Mouse (Mus musculus): ENCODE data around the gene Oas3. TPM values are rescaled to one million over a fixed set of nuclear protein-coding genes. Genes with fewer than 3 reads are reported as not detected.

Oas3 gene
- polyA plus RNA-seq, 1 experiment from 2014 or later, result not detected

- Histone ChIP-seq H3K27ac (ENCODE audit: low read length) (no peak overlapping the region), H3K9ac (replicated peaks; ENCODE audit: low read depth, low read length) (no peak overlapping the region), H3K9me3 (ENCODE audit: control insufficient read depth, low read depth, low read length) (no peaks in the 10 kb centered on the region), H3K36me3 (ENCODE audit: control insufficient read depth, insufficient read depth, low read length) (no peaks in the 10 kb centered on the region), H3K4me2 (replicated peaks; ENCODE audit: low read depth, low read length) (0 out of 2 replicates have a peak overlapping the region, but pooled peaks have one; percentile 12), H3K4me1 (ENCODE audit: control insufficient read depth, insufficient read depth, low read length) (0 out of 2 replicates have a peak, but pooled peaks cover 8% of the 10 kb centered on the region), H3K27me3 (ENCODE audit: control insufficient read depth, insufficient read depth, low read length) (0 out of 2 replicates have a peak, but pooled peaks cover 4% of the 10 kb centered on the region), H3K4me3 (ENCODE audit: low read depth, low read length) (no peak overlapping the region)
- ATAC-seq (ENCODE audit: insufficient number of reproducible peaks, insufficient read depth, low FRiP score, low read depth), result no peak
- 48% methylated on average over 13 of the region's 13 CpGs for WGBS
Measured at GRCm38 (mm10) chr5:120706976-120707375, 70.5 kb downstream of the Oas3 start.

- Histone ChIP-seq H3K9me3 (ENCODE audit: control insufficient read depth, low read depth, low read length) (no peaks in the 10 kb centered on the region), H3K4me1 (ENCODE audit: control insufficient read depth, insufficient read depth, low read length) (0 out of 2 replicates have a peak, but pooled peaks cover 8% of the 10 kb centered on the region), H3K9ac (replicated peaks; ENCODE audit: low read depth, low read length) (no peak overlapping the region), H3K27ac (ENCODE audit: low read length) (no peak overlapping the region), H3K36me3 (ENCODE audit: control insufficient read depth, insufficient read depth, low read length) (no peaks in the 10 kb centered on the region), H3K4me3 (ENCODE audit: low read depth, low read length) (no peak overlapping the region), H3K4me2 (replicated peaks; ENCODE audit: low read depth, low read length) (0 out of 2 replicates have a peak overlapping the region, but pooled peaks have one; percentile 12), H3K27me3 (ENCODE audit: control insufficient read depth, insufficient read depth, low read length) (0 out of 2 replicates have a peak, but pooled peaks cover 4% of the 10 kb centered on the region)
- no peak for ATAC-seq (ENCODE audit: insufficient number of reproducible peaks, insufficient read depth, low FRiP score, low read depth)
- 7% methylated on average over 16 of the region's 16 CpGs for WGBS
Measured at GRCm38 (mm10) chr5:120706541-120706940, 70.9 kb downstream of the Oas3 start.

GRCm38 (mm10) chr5:120704421-120704820, 73.0 kb downstream of the Oas3 start:
- 56% methylated on average over 6 of the region's 6 CpGs for WGBS
- no peaks in the 10 kb centered on the region for H3K36me3 ChIP-seq (ENCODE audit: control insufficient read depth, insufficient read depth, low read length)

GRCm38 (mm10) chr5:120703660-120704059, 73.8 kb downstream of the Oas3 start:
- ATAC-seq (ENCODE audit: insufficient number of reproducible peaks, insufficient read depth, low FRiP score, low read depth), result no peak
- no peak overlapping the region for H3K9ac ChIP-seq (replicated peaks; ENCODE audit: low read depth, low read length)
- H3K4me1 ChIP-seq (ENCODE audit: control insufficient read depth, insufficient read depth, low read length), result 0 out of 2 replicates have a peak, but pooled peaks cover 5% of the 10 kb centered on the region
- WGBS, result 78% methylated on average over 3 of the region's 3 CpGs
- no peaks in the 10 kb centered on the region for H3K27me3 ChIP-seq (ENCODE audit: control insufficient read depth, insufficient read depth, low read length)
- no peaks in the 10 kb centered on the region for H3K9me3 ChIP-seq (ENCODE audit: control insufficient read depth, low read depth, low read length)
- no peak overlapping the region for H3K4me3 ChIP-seq (ENCODE audit: low read depth, low read length)
- no peaks in the 10 kb centered on the region for H3K36me3 ChIP-seq (ENCODE audit: control insufficient read depth, insufficient read depth, low read length)
- no peak overlapping the region for H3K4me2 ChIP-seq (replicated peaks; ENCODE audit: low read depth, low read length)
- H3K27ac ChIP-seq (ENCODE audit: low read length), result no peak overlapping the region

More at GRCm38 (mm10) chr5:120704421-120704820, 73.0 kb downstream of the Oas3 start:
- H3K9me3 ChIP-seq (ENCODE audit: control insufficient read depth, low read depth, low read length), result no peaks in the 10 kb centered on the region
- ATAC-seq (ENCODE audit: insufficient number of reproducible peaks, insufficient read depth, low FRiP score, low read depth), result no peak
- no peak overlapping the region for H3K27ac ChIP-seq (ENCODE audit: low read length)
- H3K4me2 ChIP-seq (replicated peaks; ENCODE audit: low read depth, low read length), result no peak overlapping the region
- no peak overlapping the region for H3K9ac ChIP-seq (replicated peaks; ENCODE audit: low read depth, low read length)
- no peaks in the 10 kb centered on the region for H3K27me3 ChIP-seq (ENCODE audit: control insufficient read depth, insufficient read depth, low read length)
- H3K4me3 ChIP-seq (ENCODE audit: low read depth, low read length), result no peak overlapping the region
- 0 out of 2 replicates have a peak, but pooled peaks cover 5% of the 10 kb centered on the region for H3K4me1 ChIP-seq (ENCODE audit: control insufficient read depth, insufficient read depth, low read length)

Other genes with a start within 250 kb of the Oas3 start
- gene Tpcn1, start 189.0 kb downstream of the Oas3 start, polyA plus RNA-seq (2014; fragmentation: Nextera tagmentation; extraction: Ambion mirVana), result 24.0 and 26.5 TPM in 2 replicates
- gene Iqcd, start 188.6 kb downstream of the Oas3 start, polyA plus RNA-seq (2014; fragmentation: Nextera tagmentation; extraction: Ambion mirVana), result 0.54 and 0.78 TPM in 2 replicates
- 8.4 and 9.0 TPM in 2 replicates for gene Rita1, start 165.1 kb downstream of the Oas3 start, polyA plus RNA-seq (2014; fragmentation: Nextera tagmentation; extraction: Ambion mirVana)
- 27.1 and 30.7 TPM in 2 replicates for gene Ddx54, start 164.9 kb downstream of the Oas3 start, polyA plus RNA-seq (2014; fragmentation: Nextera tagmentation; extraction: Ambion mirVana)
- not detected in 2 replicates for gene Cfap73, start 143.4 kb downstream of the Oas3 start, polyA plus RNA-seq (2014; fragmentation: Nextera tagmentation; extraction: Ambion mirVana)
- 0.07 and 0.18 TPM in 2 replicates for gene Rasal1, start 128.8 kb downstream of the Oas3 start, polyA plus RNA-seq (2014; fragmentation: Nextera tagmentation; extraction: Ambion mirVana)
- 5.2 and 5.9 TPM in 2 replicates for gene Dtx1, start 65.7 kb downstream of the Oas3 start, polyA plus RNA-seq (2014; fragmentation: Nextera tagmentation; extraction: Ambion mirVana)
- gene Oas2, start 27.8 kb downstream of the Oas3 start, polyA plus RNA-seq (2014; fragmentation: Nextera tagmentation; extraction: Ambion mirVana), result 0.58 and 0.70 TPM in 2 replicates
- gene Oas1e, start 17.9 kb upstream of the Oas3 start, polyA plus RNA-seq (2014; fragmentation: Nextera tagmentation; extraction: Ambion mirVana), result not detected in 2 replicates
- 0.59 and 1.2 TPM in 2 replicates for gene Oas1c, start 34.9 kb upstream of the Oas3 start, polyA plus RNA-seq (2014; fragmentation: Nextera tagmentation; extraction: Ambion mirVana)
- 0.35 TPM in 1 of 2 replicates, not detected in the other for gene Oas1f, start 69.7 kb upstream of the Oas3 start, polyA plus RNA-seq (2014; fragmentation: Nextera tagmentation; extraction: Ambion mirVana)
- not detected in 2 replicates for gene Oas1h, start 83.8 kb upstream of the Oas3 start, polyA plus RNA-seq (2014; fragmentation: Nextera tagmentation; extraction: Ambion mirVana)
- 0.83 and 1.1 TPM in 2 replicates for gene Oas1g, start 110.0 kb upstream of the Oas3 start, polyA plus RNA-seq (2014; fragmentation: Nextera tagmentation; extraction: Ambion mirVana)
- gene Oas1a, start 129.9 kb upstream of the Oas3 start, polyA plus RNA-seq (2014; fragmentation: Nextera tagmentation; extraction: Ambion mirVana), result 2.2 and 3.0 TPM in 2 replicates
- not detected in 2 replicates for gene Oas1d, start 136.9 kb upstream of the Oas3 start, polyA plus RNA-seq (2014; fragmentation: Nextera tagmentation; extraction: Ambion mirVana)
- gene Rph3a, start 232.4 kb upstream of the Oas3 start, polyA plus RNA-seq (2014; fragmentation: Nextera tagmentation; extraction: Ambion mirVana), result 0.11 and 0.16 TPM in 2 replicates